ENCODE assay signal across 20 mouse cellular contexts in genomic region chr2:179969137-179969536, GRCm38 (mm10).
"Had no signal": no experiment of that assay in that cellular context is flagged by ENCODE, and none has a peak within 500 bp of the region (broad histone marks: within the 10 kb centered on the region; RNA-seq: fewer than 3 reads in every experiment).

No protein-coding gene starts in this region.

- H3K27ac ChIP-seq: left cerebral cortex, adult 2 months; liver, embryonic 13.5 days; midbrain, embryonic 15.5 days; neural tube, embryonic 15.5 days; stomach, postnatal 0 days had no signal

- H3K9me3 ChIP-seq: liver, embryonic 13.5 days; midbrain, embryonic 15.5 days; neural tube, embryonic 15.5 days had no signal

- H3K27me3 ChIP-seq: liver, embryonic 13.5 days; midbrain, embryonic 15.5 days; neural tube, embryonic 15.5 days had no signal

- H3K4me3 ChIP-seq: left cerebral cortex, adult 2 months; liver, embryonic 13.5 days; midbrain, embryonic 15.5 days; myocyte; neural tube, embryonic 15.5 days had no signal

- H3K36me3 ChIP-seq: liver, embryonic 13.5 days; midbrain, embryonic 15.5 days; neural tube, embryonic 15.5 days had no signal

- DNase-seq: kidney, adult 18-20 months; kidney, postnatal 36 days; layer of hippocampus, postnatal 36 days; liver, embryonic 13.5 days; lung, adult 2 months; lung, postnatal 14 days; lung, postnatal 4 days; right cerebral cortex, adult 18-20 months; right cerebral cortex, postnatal 14 days; right cerebral cortex, postnatal 4 days; thymus, adult 2 months; thymus, postnatal 14 days; thymus, postnatal 4 days had no signal

- H3K4me2 ChIP-seq: liver, embryonic 13.5 days; midbrain, embryonic 11.5 days; midbrain, embryonic 15.5 days; neural tube, embryonic 15.5 days had no signal

- ATAC-seq: intestine, embryonic 16.5 days; midbrain, embryonic 15.5 days had no signal

- H3K9ac ChIP-seq: liver, embryonic 13.5 days; midbrain, embryonic 15.5 days; neural tube, embryonic 15.5 days had no signal
